Mouse (Mus musculus) mouse trophoblast stem cell (cell line): Measurements from ENCODE around the gene Olfr593.
"Not testable (repeated sequence)": the region's sequence is repeated elsewhere in the genome, so short reads cannot be mapped to it uniquely, and the experiment has no call there.

Experiments used
- in situ Hi-C, 2 experiments: fragments of 300-500 bp; cut with MseI, MboI; formaldehyde crosslinking; loops; 2 replicates in 1 of 2; 3 replicates in 1 of 2; pipeline ENCODE4 v1.15.1; 2025

Gene Olfr593

DNA sequence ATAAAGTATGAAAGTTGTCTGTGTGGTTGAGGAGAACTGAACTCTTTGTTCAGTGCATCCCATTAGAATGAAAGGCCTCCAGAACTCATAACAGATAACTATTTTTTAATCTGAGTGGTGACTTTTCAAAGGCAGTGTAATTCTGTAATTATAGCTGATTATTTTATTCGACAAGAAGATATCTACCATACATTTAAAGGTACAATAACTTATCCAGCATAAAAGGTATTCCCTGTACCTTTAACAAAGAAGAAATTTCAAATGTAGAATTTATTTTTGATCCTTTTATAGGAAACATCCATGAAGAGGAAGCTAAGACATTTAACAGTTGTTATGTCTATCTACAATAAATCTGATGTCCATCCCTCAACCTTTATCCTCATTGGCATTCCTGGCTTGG lies at the start of gene Olfr593:
Gene Olfr593 (plus strand): TSS at position 301 of the 400 bp plus-strand sequence.
- in situ Hi-C loops, result no loop called here

DNA sequence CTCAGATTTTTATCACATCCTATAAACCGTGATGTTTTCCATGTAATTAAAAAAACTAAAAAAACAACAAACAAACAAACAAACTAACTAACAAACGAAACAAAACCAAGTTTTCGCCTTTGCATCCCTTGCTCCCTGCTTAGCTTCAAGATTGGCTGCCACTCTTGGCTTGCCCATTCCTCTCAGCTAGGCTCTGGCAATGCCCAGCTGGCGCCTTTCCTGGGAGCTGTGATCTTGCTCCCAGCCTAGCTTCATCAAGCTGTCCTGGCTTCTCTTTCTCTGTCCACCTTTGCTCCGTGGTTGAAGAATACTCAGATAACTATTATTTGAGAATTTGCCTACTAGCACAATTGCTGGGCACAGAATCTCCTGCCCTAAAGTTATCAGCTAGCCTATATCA lies 42.0 kb upstream of the Olfr593 start:
- in situ Hi-C loops, result no loop called here

DNA sequence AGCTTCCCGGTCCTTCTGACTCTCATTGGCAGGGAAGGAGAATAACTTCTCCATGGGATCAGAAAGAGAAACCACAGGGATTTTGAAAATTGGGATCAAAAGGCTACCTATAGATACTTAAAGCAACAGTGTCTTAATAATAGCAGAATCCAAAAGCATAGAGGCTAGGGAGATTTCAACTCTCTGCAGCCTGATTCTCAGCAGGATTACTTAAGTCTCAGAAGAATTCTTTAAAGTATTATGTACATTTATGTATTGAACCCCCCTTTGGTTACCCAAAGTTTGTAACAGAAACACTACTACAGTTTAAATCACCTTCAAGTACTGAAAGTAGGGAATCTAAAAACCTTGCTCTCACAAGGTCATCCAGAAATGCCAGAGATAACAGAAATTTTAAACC lies 33.4 kb upstream of the Olfr593 start, which contains the start of gene Olfr591:
Gene Olfr591 (minus strand): TSS at position 101 of the 400 bp plus-strand sequence.
- in situ Hi-C loops, result no loop called here

DNA sequence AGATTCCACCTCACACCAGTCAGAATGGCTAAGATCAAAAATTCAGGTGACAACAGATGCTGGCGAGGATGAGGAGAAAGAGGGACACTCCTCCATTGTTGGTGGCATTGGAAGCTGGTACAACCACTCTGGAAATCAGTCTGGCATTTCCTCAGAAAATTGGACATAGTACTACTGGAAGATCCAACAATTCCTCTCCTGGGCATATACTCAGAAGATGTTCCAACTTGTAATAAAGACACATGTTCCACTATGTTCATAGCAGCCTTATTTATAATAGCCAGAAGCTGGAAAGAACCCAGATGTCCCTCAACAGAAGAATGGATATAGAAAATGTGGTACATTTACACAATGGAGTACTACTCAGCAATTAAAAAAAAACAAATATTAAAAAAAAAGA lies 27.2 kb upstream of the Olfr593 start, which contains the start of gene Olfr592:
Gene Olfr592 (plus strand): TSS at position 301 of the 400 bp plus-strand sequence.
- in situ Hi-C loops, result not testable (repeated sequence)

DNA sequence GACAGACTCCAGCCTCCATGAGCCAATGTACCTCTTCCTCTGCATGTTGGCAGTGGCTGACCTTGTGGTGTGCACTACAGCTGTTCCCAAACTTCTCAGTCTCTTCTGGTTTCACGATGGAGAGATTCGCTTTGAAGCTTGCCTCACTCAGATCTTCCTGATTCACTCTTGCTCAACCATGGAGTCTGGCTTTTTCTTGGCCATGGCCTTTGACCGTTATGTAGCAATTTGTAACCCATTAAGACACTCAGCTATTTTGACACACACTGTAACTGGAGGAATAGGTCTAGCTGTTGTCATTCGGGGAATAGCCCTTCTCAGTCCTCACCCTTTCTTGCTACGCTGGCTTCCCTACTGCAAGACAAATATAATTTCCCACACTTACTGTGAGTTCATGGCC lies 388 bp downstream of the Olfr593 start:
- in situ Hi-C loops, result not testable (repeated sequence)

DNA sequence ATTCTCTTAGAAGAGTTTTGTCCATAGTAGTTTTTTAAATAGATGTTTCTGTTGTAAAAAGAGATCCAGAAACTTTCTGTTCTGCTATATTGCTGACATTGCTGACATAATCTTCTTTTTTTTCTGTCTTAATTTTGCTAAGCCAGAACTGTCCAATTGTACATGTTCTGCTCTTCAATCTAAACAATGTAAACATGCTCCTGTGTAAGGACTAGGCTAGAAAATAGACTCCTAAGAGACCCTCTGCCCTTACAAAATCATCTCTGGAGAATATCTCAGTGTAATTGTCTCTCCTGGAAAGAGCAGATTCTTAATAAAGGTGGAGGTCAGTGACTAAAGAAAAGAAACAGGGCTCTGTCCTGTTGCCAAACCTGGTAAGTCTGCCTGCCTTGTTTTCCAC lies 5.0 kb downstream of the Olfr593 start, which contains the start of gene Olfr594:
Gene Olfr594 (plus strand): TSS at position 301 of the 400 bp plus-strand sequence.
- in situ Hi-C loops, result no loop called here

DNA sequence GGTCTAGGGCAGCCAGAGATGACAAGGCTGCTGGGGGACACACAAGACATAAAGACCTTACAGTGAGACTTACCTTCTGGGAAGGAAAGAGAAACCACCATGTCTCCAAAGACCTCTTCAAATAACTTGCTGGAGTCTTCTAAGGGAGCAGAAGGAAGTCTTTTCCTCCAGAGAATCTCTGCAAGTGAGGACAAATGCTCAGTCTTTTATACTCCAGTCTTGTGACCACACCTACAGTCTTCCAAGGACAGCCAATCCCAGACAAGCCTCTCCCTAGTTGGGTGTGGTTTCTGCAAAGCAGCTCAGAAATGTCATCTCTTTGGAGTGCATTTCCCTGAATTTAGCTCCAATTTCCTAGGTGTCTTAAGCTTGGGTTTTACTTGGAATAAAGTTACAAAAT lies 40.7 kb downstream of the Olfr593 start, which contains the start of gene Usp17ld:
Gene Usp17ld (minus strand): TSS at position 101 of the 400 bp plus-strand sequence.
- in situ Hi-C loops, result not testable (repeated sequence)
